Mouse (Mus musculus) lung, postnatal 0 days (tissue): ENCODE measurements around the gene 4930451I11Rik.

Source experiments
- CTCF ChIP-seq: IDR thresholded peaks from 2 replicates; pipeline ENCODE4 v1.5.1; 2016; ENCODE audit warnings: antibody characterized with exemption, mild to moderate bottlenecking
- EP300 ChIP-seq: IDR thresholded peaks from 2 replicates; pipeline ENCODE4 v1.6.1; 2016; ENCODE audit warnings: antibody characterized with exemption, mild to moderate bottlenecking, control low read depth

- TF ChIP-seq CTCF (no peak), EP300 (no peak)
Measured at GRCm38 (mm10) chr7:126809723-126810369, 21.6 kb downstream of the 4930451I11Rik start.
